Mouse (Mus musculus) embryonic stem cell, embryonic (primary cell): Measurements from ENCODE around the gene Elf1.
"Not testable (repeated sequence)": the region's sequence is repeated elsewhere in the genome, so short reads cannot be mapped to it uniquely, and the experiment has no call there.

Experiments used
- CTCF ChIA-PET, 4 experiments: fragments of 300-600 bp in 2 of 4; fragments of 350-600 bp in 2 of 4; sonication (Branson Sonifier 250); formaldehyde crosslinking; loops; one replicate each; lab custom pipeline; 2022; ENCODE audit warnings: inconsistent platforms in 2 of 4; lab: Charles Lee
- POLR2A ChIA-PET, 4 experiments: fragments of 300-600 bp in 2 of 4; fragments of 350-600 bp in 2 of 4; sonication (Branson Sonifier 250); formaldehyde crosslinking; loops; one replicate each; lab custom pipeline; 2022; ENCODE audit warnings: antibody characterized with exemption in 4 of 4, inconsistent platforms in 1 of 4; lab: Charles Lee

Gene Elf1

DNA sequence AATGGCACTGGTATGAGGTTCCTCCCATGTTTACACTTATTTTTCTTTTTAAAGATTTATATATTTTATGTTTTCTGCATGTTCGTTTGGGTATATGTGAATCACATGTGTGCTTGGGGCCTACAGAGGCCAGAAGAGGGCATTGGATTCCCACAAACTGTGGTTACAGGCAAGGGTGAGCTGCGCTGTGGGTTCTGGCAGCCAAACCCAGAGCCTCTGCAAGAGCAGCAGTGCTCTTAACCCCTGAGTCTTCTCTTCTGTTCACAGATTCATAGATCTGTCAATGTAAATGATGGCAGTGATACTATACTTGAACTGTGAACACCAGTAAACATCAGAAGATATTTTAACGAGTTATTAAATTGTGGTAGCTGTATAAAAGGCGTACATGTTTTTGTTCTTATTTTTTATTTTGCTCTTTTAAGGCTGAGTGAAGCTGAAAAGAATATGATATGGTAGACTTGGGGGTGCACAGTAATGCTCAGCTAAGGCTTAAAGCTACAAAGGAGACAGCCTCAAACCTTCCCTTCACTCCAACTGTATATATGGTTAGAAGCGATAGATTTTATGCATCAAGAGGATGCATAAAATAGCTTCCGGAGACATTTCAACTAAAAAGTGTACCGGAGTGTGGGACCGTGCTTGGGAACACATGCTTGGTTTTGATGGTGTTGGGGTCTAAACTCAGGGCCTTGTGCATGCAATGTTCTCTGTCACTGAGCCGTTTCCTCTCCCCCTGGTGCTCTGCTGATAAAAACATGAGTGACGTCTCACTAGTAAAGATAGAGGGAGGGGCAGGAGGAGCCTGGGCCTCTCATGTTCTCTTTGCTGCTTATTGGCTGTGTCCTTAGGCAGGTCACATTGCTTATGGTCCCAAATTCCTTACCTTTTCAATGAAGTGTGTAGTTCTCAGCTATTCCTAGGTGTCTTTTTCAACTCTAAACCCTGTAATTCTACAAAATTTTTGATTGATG lies 48.9 kb downstream of the Elf1 start:
- ChIA-PET POLR2A (interaction anchor here in 3 of 4 experiments (0.6 to 2.7 kb wide), 5 partner anchors 9 to 332 kb away, joined by 3 to 11 read pairs (median 4); no protein-coding TSS in a partner anchor), CTCF (no interaction called here)

DNA sequence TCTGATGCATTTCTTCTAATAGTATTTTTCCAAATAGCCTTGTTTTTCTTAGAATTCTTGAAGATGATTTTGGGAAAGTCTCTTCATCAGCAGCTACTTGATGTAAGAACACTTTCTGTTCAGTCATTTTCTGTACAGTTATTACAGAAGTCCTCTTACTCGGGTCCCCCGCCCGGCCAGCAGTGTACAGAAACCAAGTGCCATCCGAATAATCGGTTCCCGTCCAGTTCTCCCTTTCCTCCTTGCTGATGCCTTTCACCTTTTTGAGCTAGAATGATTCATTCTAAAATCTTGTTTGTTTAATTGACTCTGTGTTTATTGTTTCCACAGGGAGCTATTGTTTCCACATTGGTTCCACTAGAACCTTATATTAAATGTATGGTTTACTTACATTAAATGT lies 49.8 kb downstream of the Elf1 start:
- ChIA-PET CTCF (no interaction called here), POLR2A (interaction anchor here in 1 of 4 experiments (2.7 kb wide), 1 partner anchor 11 kb away, joined by 11 read pairs; no protein-coding TSS in a partner anchor)

DNA sequence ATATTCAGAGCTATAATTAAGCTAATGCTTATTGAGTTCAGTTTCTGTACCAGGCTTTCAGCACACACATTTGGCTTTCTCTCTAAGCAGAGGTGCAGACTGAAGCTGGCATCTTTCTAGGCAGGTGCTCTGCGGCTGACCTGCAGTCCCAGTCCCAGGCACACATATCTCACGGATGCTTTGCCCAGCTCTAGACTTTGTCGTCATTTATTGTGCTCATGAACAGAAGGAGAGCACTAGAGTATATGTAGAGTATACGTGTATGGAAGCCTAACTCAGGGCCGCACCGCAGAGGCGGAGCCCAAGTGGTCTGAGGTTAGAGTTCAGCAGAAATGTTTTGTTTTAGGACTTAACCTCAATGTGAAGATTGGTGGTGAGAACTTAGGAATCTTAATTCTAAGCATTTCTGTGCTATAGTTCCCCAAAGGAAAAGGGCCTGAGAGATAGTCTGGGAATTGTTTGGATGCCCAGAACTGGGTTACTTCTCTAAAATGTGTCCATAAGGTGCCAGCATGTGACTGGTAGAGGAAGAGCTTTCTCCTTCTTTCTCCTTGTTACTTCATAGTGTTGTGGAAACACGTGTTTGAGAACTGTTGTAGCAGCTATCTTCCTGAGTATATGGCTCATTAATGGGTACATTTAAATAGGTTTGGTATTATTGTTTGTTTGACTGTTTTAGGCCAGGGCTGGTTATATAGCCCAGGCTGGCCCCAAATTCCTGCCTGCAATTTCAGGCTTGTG lies 51.2 kb downstream of the Elf1 start:
- ChIA-PET POLR2A (interaction anchor here in 2 of 4 experiments (0.6 to 2.7 kb wide), 5 partner anchors 12 to 55 kb away, joined by 3 to 11 read pairs (median 4); partner anchors contain the start of gene Sugt1 (in 1 of the 2)), CTCF (interaction anchor here in 1 of 4 experiments (1.3 kb wide), 1 partner anchor 31 kb away, joined by 3 read pairs; no protein-coding TSS in a partner anchor)

DNA sequence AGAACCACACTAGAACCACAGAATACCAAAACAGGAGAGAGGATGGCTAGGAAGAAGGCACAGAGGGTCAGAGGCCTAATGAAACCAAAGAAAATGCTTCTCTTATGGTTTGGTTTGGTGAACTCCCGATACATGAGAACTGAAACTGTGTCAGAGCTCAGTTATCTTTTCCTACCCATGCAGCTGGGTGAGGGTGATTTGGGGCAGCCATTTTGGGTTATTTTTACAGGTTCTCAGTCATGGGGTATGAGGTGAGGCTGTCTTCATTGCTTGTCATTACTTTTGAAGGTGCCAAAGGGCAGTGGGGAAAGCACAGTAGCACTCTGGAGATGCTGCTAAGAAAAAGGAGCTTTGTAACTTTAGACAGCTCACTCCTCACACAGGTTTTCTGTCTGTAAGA lies 52.4 kb downstream of the Elf1 start:
- ChIA-PET POLR2A (interaction anchor here in 2 of 4 experiments (0.8 to 2.1 kb wide), 5 partner anchors 15 to 54 kb away, joined by 3 to 4 read pairs (median 4); partner anchors contain the start of gene Sugt1 (in 1 of the 2)), CTCF (interaction anchor here in 1 of 4 experiments (0.9 kb wide), 1 partner anchor 31 kb away, joined by 3 read pairs; no protein-coding TSS in a partner anchor)

DNA sequence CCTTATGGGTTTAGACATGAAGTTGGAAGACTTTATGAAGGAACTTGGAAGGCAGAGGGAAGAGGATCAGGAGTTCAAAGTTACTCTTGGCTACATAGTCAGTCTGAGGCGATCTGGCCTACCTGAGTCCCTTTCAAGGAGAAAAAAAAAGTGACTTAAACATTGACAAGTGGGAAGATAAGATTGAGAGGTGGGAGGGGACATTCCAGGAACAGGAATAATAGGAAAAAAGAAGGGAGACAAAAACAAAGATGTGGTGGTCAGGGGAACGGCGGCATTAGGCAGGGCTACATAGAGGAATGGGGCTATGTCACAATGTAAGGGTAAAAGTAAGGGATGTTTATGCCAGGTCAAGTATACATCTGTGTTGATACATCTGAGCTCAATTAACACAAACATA lies 53.2 kb downstream of the Elf1 start:
- ChIA-PET CTCF (no interaction called here), POLR2A (interaction anchor here in 1 of 4 experiments (1.7 to 2.1 kb wide), 2 partner anchors 16 to 19 kb away, joined by 4 to 5 read pairs; no protein-coding TSS in a partner anchor)

DNA sequence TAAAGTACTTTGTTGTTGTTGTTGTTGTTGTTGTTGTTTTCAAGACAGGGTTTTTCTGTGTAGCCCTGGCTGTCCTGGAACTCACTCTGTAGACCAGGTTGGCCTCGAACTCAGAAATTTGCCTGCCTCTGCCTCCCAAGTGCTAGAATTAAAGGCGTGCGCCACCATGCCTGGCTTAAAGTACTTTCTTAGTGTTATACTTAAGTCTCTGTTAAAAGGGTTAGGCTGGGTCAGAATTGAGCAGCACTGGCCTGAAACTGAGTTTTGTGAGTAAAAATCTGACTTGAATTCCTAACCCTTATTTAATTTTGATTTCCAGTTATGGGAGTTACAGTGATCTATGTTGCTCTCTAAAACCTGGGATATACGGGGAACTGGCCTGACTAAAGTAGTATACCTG lies 53.7 kb downstream of the Elf1 start:
- CTCF ChIA-PET: not testable (repeated sequence)
- POLR2A ChIA-PET: interaction anchor here in 1 of 4 experiments (1.7 to 2.1 kb wide), 2 partner anchors 16 to 18 kb away, joined by 4 to 5 read pairs; no protein-coding TSS in a partner anchor

DNA sequence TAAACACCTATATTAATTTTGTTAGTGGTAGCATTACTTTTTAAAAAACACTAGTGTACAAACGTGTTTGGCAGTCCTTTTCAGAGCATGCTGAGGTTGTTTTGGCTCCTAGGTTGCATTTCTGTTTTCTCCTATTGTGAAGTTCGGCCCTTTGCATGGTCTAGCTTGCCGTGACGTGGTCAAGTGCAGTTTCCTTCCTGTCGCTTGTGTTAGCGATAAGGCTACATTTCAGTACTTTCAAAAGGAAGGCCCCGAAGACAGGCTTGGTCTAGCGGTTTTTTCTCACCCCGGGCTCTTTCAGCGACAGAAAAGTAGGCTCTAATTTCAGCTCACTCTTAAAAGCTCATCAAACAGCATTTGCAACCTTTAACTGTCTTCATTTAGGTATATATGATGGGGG lies 54.3 kb downstream of the Elf1 start:
- ChIA-PET POLR2A (interaction anchor here in 1 of 4 experiments (1.0 to 2.5 kb wide), 4 partner anchors 11 to 52 kb away, joined by 3 to 7 read pairs (median 4); partner anchors contain the start of gene Sugt1), CTCF (no interaction called here)

DNA sequence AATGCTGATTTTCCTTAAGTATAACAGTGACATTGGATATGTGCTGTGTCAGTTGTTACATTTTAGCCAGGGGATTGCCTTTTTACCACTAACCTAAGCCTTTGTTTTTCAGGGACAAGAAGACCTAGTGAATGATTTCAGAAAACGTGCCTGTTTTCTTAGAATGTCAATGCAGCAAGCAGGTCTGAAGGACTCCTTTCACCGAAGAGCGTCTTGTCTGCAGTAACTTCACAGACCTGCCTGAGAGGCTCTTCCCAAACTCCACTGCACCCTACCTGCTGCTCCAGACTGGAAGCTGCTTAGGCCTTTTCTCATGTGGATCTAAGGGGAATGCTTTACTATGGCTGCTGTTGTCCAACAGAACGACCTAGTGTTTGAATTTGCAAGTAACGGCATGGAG lies 55.0 kb downstream of the Elf1 start:
- ChIA-PET CTCF (no interaction called here), POLR2A (interaction anchor here in 2 of 4 experiments (1.0 to 2.5 kb wide), 6 partner anchors 10 to 51 kb away, joined by 3 to 7 read pairs (median 3); partner anchors contain the start of gene Sugt1 (in 1 of the 2))

DNA sequence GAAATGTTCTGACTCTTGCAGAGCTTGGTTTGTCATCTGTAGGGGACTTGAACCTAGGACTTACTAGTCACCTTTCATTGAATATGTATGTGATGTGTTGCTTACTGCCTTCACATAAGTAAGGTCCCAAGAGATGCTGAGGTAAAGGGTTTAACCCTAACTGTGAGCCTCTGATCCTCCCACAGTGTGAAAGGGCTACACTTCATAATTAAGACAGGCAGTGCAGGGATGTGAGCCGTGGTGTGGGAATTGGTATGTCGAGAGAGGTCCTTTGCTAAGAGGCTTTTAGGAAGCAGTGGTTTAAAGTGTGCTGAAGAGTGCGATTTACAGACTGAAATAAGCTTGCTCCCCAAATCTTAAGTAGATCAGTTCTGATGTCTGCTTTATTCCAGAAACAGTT lies 55.8 kb downstream of the Elf1 start:
- CTCF ChIA-PET: no interaction called here
- POLR2A ChIA-PET: interaction anchor here in 2 of 4 experiments (1.0 to 2.5 kb wide), 4 partner anchors 10 to 51 kb away, joined by 3 to 7 read pairs (median 3); partner anchors contain the start of gene Sugt1 (in 1 of the 2)

DNA sequence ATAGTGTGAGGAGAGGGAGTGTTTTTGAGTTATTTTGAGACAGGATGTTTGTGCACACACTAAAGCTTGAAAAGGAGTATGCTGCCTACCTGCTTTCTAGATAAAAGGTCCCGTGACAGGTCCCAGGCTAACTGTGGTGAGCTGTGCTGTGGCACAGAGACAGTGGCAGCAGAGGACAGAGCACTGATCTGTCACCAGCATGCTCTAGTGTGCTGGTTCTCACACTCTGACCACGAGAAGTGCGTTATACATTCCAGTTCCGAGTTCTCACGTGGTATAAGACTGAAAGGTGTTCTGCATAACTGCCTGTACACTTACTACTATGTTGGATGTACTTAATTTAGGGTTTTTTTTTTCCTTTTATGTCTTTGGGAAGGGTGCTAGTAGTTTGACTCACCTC lies 56.5 kb downstream of the Elf1 start:
- CTCF ChIA-PET: interaction anchor here in 1 of 4 experiments (0.6 kb wide), 1 partner anchor 60 kb away, joined by 3 read pairs; no protein-coding TSS in a partner anchor
- POLR2A ChIA-PET: interaction anchor here in 2 of 4 experiments (0.7 to 2.5 kb wide), 4 partner anchors 9 to 570 kb away, joined by 3 to 7 read pairs (median 3); partner anchors contain the start of gene Sugt1 (in 1 of the 2)

DNA sequence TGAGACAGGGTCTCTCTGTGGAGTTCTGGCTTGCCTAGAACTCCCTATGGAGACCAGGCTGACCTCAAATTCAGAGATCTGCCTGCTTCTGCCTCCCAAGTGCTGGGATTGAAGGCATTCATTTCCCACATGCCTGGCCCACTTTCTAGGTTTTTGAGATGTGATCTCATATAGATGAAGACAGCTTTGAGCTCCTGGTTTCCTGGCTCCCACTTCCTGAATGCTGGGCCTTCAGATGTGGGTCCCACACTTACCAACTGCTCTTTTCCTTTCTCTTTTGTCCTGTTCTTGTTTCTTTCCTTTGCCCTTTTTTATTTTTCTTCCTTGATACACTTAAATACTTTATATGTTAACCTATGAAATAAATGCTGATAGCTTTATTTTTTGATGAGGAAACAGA lies 56.9 kb downstream of the Elf1 start:
- POLR2A ChIA-PET: interaction anchor here in 1 of 4 experiments (0.7 to 1.6 kb wide), 5 partner anchors 8 to 570 kb away, joined by 3 to 5 read pairs (median 4); no protein-coding TSS in a partner anchor
- CTCF ChIA-PET: no interaction called here

DNA sequence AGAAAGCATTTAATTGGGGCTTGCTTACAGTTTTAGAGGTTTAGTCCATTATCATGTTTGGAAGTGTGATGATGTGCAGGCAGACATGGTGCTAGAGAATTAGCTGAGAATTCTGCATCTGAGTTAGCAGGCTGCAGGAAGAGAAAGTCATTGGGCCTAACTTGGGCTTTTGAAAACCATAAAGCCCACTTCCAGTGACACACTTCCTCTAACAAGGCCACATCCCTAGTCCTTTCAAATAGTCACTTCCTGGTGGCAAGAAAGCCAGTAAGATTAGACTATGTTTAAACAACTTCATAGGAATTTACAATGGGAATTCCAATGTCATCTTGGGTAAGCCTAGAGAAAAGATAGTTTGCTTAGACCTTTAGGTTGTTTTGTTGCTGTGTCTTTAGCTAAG lies 60.6 kb downstream of the Elf1 start:
- CTCF ChIA-PET: no interaction called here
- POLR2A ChIA-PET: interaction anchor here in 1 of 4 experiments (1.1 kb wide), 1 partner anchor 23 kb away, joined by 3 read pairs; no protein-coding TSS in a partner anchor

DNA sequence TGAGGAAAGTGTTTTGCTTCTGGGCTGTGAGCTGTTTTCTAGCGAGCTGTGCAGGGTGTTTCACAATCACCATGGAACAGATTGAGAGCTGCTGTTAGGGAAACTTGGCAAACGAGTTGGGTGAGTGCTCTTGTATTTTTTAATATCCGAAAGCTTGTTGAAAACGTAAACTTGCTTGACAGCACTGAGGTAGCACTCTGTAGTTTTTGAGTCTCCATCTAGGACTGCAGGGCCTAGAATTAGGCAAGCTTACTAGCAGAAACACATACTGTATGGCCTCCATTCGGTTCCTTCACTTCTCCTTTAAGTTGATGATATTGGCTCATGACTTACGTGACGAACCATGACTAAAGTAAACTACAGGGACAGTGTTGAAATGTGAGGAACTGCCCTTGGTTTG lies 68.3 kb downstream of the Elf1 start:
- POLR2A ChIA-PET: interaction anchor here in 1 of 4 experiments (0.6 kb wide), 1 partner anchor 230 kb away, joined by 3 read pairs; no protein-coding TSS in a partner anchor
- CTCF ChIA-PET: interaction anchor here in 1 of 4 experiments (1.6 kb wide), 1 partner anchor 16 kb away, joined by 3 read pairs; no protein-coding TSS in a partner anchor

DNA sequence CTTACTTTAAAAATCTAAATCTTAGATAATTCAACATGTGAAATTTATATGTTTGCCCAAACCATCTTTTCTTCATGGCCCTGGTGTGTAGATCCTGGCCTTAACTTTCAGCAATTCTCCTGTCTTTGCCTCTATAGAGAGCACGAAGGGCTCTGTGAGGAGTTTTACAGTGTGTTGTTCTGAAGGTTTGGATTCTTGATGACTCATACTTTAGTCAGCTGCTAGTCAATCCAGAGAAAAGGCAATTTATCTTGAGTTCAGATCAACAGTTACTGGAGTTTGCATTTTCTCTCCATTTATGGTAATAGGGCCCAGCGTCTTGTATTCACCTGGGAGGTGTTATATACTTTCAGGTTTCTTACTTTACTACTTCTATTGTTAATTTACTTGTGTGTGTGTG lies 70.9 kb downstream of the Elf1 start:
- ChIA-PET CTCF (no interaction called here), POLR2A (interaction anchor here in 1 of 4 experiments (0.8 to 4.1 kb wide), 4 partner anchors 8 to 19 kb away, joined by 3 to 19 read pairs (median 4); no protein-coding TSS in a partner anchor)

DNA sequence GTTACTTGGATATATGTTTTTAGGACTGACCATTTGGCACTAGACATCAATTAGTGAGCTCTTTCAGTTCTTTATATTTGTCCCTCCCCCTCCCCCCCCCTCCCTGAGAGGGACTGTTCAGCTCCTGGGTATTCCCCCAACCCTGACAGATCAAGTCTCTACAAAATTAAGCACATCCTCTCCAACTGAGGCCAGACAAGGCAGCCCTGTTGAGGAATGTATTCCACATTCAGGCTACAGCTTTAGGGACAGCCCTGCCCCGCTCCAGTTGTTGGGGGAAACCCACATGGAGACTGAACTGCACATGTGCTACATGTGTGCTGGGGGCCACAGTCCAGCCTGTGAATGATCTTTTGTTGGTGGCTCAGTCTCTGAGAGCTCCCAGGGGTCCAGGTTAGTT lies 71.9 kb downstream of the Elf1 start:
- ChIA-PET POLR2A (interaction anchor here in 2 of 4 experiments (0.7 to 4.1 kb wide), 8 partner anchors 10 to 57 kb away, joined by 3 to 19 read pairs (median 4); partner anchors contain the start of gene Sugt1 (in 1 of the 2)), CTCF (interaction anchor here in 2 of 4 experiments (1.0 to 1.1 kb wide), 2 partner anchors 12 to 42 kb away, joined by 4 to 5 read pairs; no protein-coding TSS in a partner anchor)

DNA sequence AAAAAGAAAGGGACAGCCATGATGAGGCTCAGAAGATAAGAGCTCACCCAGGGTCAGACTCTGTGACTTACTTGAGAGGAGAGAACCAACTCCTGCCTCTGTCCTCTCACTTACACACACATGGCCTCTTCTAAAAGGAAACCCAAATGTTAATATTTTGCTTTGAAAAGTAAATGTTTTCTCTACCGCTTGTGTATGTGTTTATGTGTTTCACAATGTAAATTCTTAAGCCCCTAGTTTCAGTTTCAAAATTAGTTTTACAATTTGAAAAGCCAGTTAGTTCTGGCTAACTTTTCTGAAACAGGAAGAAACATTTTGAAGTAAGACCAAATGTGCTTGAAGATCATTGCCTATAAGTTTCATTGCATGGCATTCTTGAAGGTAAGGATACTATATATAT lies 76.8 kb downstream of the Elf1 start:
- ChIA-PET CTCF (no interaction called here), POLR2A (interaction anchor here in 1 of 4 experiments (1.1 to 2.7 kb wide), 3 partner anchors 10 to 50 kb away, joined by 3 to 19 read pairs (median 5); partner anchors contain the start of gene Sugt1)

DNA sequence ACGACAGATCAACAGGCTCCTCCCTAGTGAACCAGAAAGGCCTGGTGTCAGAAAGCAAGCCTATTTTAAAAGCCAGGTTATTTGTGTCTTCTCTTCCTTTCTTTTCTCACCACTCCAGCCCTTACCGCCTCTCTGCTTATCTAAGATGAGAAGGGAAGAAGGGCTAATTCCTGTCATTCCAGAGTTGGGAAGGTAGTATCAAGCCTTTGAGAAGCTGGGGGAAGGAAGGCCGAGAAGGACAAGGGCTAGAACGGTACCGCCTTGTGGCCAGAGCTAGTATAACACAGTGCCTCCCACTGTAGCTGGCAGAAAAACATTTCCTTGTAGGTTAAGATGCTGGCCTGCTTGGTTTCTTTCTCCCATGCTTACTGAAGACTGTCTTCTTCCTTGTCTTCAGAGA lies 81.8 kb downstream of the Elf1 start:
- POLR2A ChIA-PET: interaction anchor here (0.7 to 3.2 kb wide), 16 partner anchors 9 to 1169 kb away, joined by 3 to 19 read pairs (median 4); partner anchors contain the start of genes Sugt1 (in 2 of the 4) and Naa16 (in 1 of the 4)
- CTCF ChIA-PET: interaction anchor here (0.6 to 1.8 kb wide), 11 partner anchors 18 to 711 kb away, joined by 3 to 7 read pairs (median 3); partner anchors contain the start of gene Sugt1 (in 1 of the 4)
